11 mouse cellular contexts compared by ENCODE assay signal in genomic region chr13:16349353-16349752, GRCm38 (mm10).
"Had no signal": no experiment of that assay in that cellular context is flagged by ENCODE, and none has a peak within 500 bp of the region (broad histone marks: within the 10 kb centered on the region; RNA-seq: fewer than 3 reads in every experiment).

No protein-coding gene starts in this region.

- H3K9me3 ChIP-seq: liver, embryonic 12.5 days; lung, embryonic 15.5 days; midbrain, embryonic 13.5 days had no signal

- DNase-seq: kidney, adult 8-10 months; kidney, postnatal 25 days; layer of hippocampus, postnatal 36 days; lung, postnatal 14 days; right cerebral cortex, postnatal 25 days; thymus, postnatal 4 days had no signal

- H3K27ac ChIP-seq: liver, embryonic 12.5 days; lung, embryonic 15.5 days; macrophage; midbrain, embryonic 13.5 days; stomach, postnatal 0 days had no signal

- H3K27me3 ChIP-seq: liver, embryonic 12.5 days; lung, embryonic 15.5 days; midbrain, embryonic 13.5 days had no signal

- ATAC-seq: liver, embryonic 12.5 days; midbrain, embryonic 13.5 days had no signal

- H3K4me3 ChIP-seq: liver, embryonic 12.5 days; lung, embryonic 15.5 days; midbrain, embryonic 13.5 days had no signal

- H3K4me2 ChIP-seq: liver, embryonic 12.5 days; lung, embryonic 15.5 days; midbrain, embryonic 13.5 days had no signal

- H3K9ac ChIP-seq: liver, embryonic 12.5 days; lung, embryonic 15.5 days; midbrain, embryonic 13.5 days had no signal

- H3K4me1 ChIP-seq: liver, embryonic 12.5 days; lung, embryonic 15.5 days; midbrain, embryonic 13.5 days had no signal

- H3K36me3 ChIP-seq: liver, embryonic 12.5 days; lung, embryonic 15.5 days; midbrain, embryonic 13.5 days had no signal
